Mouse (Mus musculus) lung, postnatal 0 days (tissue): ENCODE results near the gene Sprr3.

Source experiments
- CTCF ChIP-seq: IDR thresholded peaks from 2 replicates; pipeline ENCODE4 v1.5.1; 2016; ENCODE audit warnings: antibody characterized with exemption, mild to moderate bottlenecking
- EP300 ChIP-seq: IDR thresholded peaks from 2 replicates; pipeline ENCODE4 v1.6.1; 2016; ENCODE audit warnings: antibody characterized with exemption, mild to moderate bottlenecking, control low read depth

- TF ChIP-seq CTCF, result no peak
- no peak for TF ChIP-seq EP300
Observed at GRCm38 (mm10) chr3:92485863-92486262, 27.3 kb upstream of the Sprr3 start, which contains the start of gene Sprr1a.
